ENCODE assay signal across 19 mouse cellular contexts in the genomic region with DNA sequence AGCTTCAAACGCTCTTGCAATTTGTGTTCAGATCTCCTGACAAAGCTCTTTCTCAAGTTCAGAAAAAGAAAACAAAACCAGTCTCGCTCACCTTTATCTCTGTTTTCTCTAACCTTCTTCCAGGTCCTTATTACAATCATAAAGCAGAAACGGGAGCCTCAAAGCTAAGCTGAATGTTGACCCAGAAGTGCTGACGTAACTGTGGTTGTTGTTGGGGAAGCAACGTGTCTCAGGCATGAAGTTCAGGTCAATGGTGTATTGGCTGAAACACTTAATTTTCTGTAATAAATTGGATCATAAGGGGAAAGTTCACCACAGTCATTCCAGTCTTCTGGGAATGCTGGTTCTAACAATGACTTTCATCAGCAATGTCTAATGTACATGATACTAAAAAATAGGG.
DNase-seq lines count a peak whose midpoint lies in the region; ATAC-seq and TF ChIP-seq lines count a peak whose summit lies in the region.
"Had no signal": no experiment of that assay in that cellular context is flagged by ENCODE, and none has a peak within 500 bp of the region (broad histone marks: within the 10 kb centered on the region; RNA-seq: fewer than 3 reads in every experiment).

No protein-coding gene starts in this region.

- no peak overlapping the region for H3K27ac ChIP-seq in forebrain, embryonic 14.5 days (ENCODE audit: low read depth, low read length)
- H3K27ac ChIP-seq in forebrain, embryonic 13.5 days, result no peak overlapping the region
- no peak overlapping the region for H3K27ac ChIP-seq in forebrain, postnatal 0 days (ENCODE audit: low read depth, low read length)
- H3K27ac ChIP-seq in forebrain, embryonic 12.5 days, result no peak overlapping the region
- no peak overlapping the region for H3K27ac ChIP-seq in left cerebral cortex, adult 2 months
- H3K27ac ChIP-seq: heart, embryonic 15.5 days; hindbrain, embryonic 10.5 days; hindbrain, embryonic 14.5 days had no signal

- intact Hi-C loops in left cerebral cortex, adult 2 months (cut with DNase I), result no loop called here

- no peaks in the 10 kb centered on the region for H3K27me3 ChIP-seq in forebrain, embryonic 14.5 days (replicated peaks; ENCODE audit: control insufficient read depth, insufficient read depth, low read length)
- H3K27me3 ChIP-seq in forebrain, embryonic 13.5 days, result no peaks in the 10 kb centered on the region; the same call in 1 of the 2 replicates
- H3K27me3 ChIP-seq in forebrain, postnatal 0 days (ENCODE audit: insufficient read depth, low read length), result no peaks in the 10 kb centered on the region
- H3K27me3 ChIP-seq in forebrain, embryonic 12.5 days, result no peaks in the 10 kb centered on the region
- H3K27me3 ChIP-seq: heart, embryonic 12.5 days; heart, embryonic 15.5 days had no signal

- no peak overlapping the region for H3K9ac ChIP-seq in forebrain, embryonic 14.5 days (ENCODE audit: low read length)
- H3K9ac ChIP-seq in forebrain, embryonic 13.5 days, result no peak overlapping the region
- no peak overlapping the region for H3K9ac ChIP-seq in forebrain, postnatal 0 days
- no peak overlapping the region for H3K9ac ChIP-seq in forebrain, embryonic 12.5 days
- H3K9ac ChIP-seq: heart, embryonic 12.5 days; heart, embryonic 15.5 days; hindbrain, embryonic 14.5 days had no signal

- no peaks in the 10 kb centered on the region for H3K4me1 ChIP-seq in forebrain, embryonic 14.5 days (ENCODE audit: control insufficient read depth, insufficient read depth, low read length)
- H3K4me1 ChIP-seq in forebrain, embryonic 13.5 days, result 0 out of 2 replicates have a peak, but pooled peaks cover 6% of the 10 kb centered on the region
- H3K4me1 ChIP-seq in forebrain, postnatal 0 days (ENCODE audit: insufficient read depth), result 0 out of 2 replicates have a peak, but pooled peaks cover 5% of the 10 kb centered on the region
- no peaks in the 10 kb centered on the region for H3K4me1 ChIP-seq in forebrain, embryonic 12.5 days
- H3K4me1 ChIP-seq: heart, embryonic 15.5 days; hindbrain, embryonic 10.5 days had no signal

- H3K4me2 ChIP-seq in forebrain, embryonic 14.5 days (ENCODE audit: low read length), result 0 out of 2 replicates have a peak overlapping the region, but pooled peaks have one; percentile 9
- no peak overlapping the region; the same call in 1 of the 2 replicates for H3K4me2 ChIP-seq in forebrain, embryonic 13.5 days
- H3K4me2 ChIP-seq in forebrain, postnatal 0 days (ENCODE audit: low read depth), result peak overlapping the region; percentile 27
- no peak overlapping the region for H3K4me2 ChIP-seq in forebrain, embryonic 12.5 days
- H3K4me2 ChIP-seq: heart, embryonic 12.5 days; heart, embryonic 15.5 days had no signal

- no peaks in the 10 kb centered on the region for H3K36me3 ChIP-seq in forebrain, embryonic 14.5 days (ENCODE audit: control insufficient read depth, insufficient read depth, low read length)
- no peaks in the 10 kb centered on the region for H3K36me3 ChIP-seq in forebrain, embryonic 13.5 days (ENCODE audit: poor library complexity, severe bottlenecking)
- no peaks in the 10 kb centered on the region for H3K36me3 ChIP-seq in forebrain, postnatal 0 days (ENCODE audit: insufficient read depth)
- H3K36me3 ChIP-seq in forebrain, embryonic 12.5 days (replicated peaks), result no peaks in the 10 kb centered on the region
- H3K36me3 ChIP-seq: heart, embryonic 12.5 days; heart, embryonic 15.5 days; hindbrain, embryonic 10.5 days had no signal

- H3K4me3 ChIP-seq in forebrain, embryonic 14.5 days (ENCODE audit: low read depth, low read length), result no peak overlapping the region
- H3K4me3 ChIP-seq in forebrain, embryonic 13.5 days, result no peak overlapping the region
- no peak overlapping the region for H3K4me3 ChIP-seq in forebrain, postnatal 0 days (ENCODE audit: low read depth, low read length)
- H3K4me3 ChIP-seq in forebrain, embryonic 12.5 days (replicated peaks), result no peak overlapping the region
- 0 out of 2 replicates have a peak overlapping the region, but pooled peaks have one; percentile 7 for H3K4me3 ChIP-seq in left cerebral cortex, adult 2 months
- H3K4me3 ChIP-seq: heart, embryonic 12.5 days; heart, embryonic 15.5 days; hindbrain, embryonic 10.5 days had no signal

- no peak for ATAC-seq in forebrain, embryonic 14.5 days
- ATAC-seq in forebrain, embryonic 13.5 days, result no peak
- no peak for ATAC-seq in forebrain, postnatal 0 days
- ATAC-seq in forebrain, embryonic 12.5 days (ENCODE audit: low FRiP score), result no peak
- ATAC-seq: intestine, postnatal 0 days; Patski had no signal

- TF ChIP-seq CTCF in forebrain, postnatal 0 days (IDR thresholded peaks at IDR 0.05; ENCODE audit: low read depth), result no peak
- no peak for TF ChIP-seq CTCF in left cerebral cortex, adult 2 months (IDR thresholded peaks at IDR 0.05)

- WGBS in forebrain, embryonic 14.5 days, result 48% methylated on average over 5 of the region's 5 CpGs
- 57% methylated on average over 5 of the region's 5 CpGs for WGBS in forebrain, embryonic 13.5 days
- WGBS in forebrain, postnatal 0 days, result 46% methylated on average over 5 of the region's 5 CpGs
- WGBS in forebrain, embryonic 12.5 days, result 67% methylated on average over 5 of the region's 5 CpGs

- H3K9me3 ChIP-seq in forebrain, embryonic 14.5 days (replicated peaks; ENCODE audit: control insufficient read depth, low read length), result no peaks in the 10 kb centered on the region
- no peaks in the 10 kb centered on the region for H3K9me3 ChIP-seq in forebrain, embryonic 13.5 days (replicated peaks)
- no peaks in the 10 kb centered on the region for H3K9me3 ChIP-seq in forebrain, postnatal 0 days (ENCODE audit: low read length)
- no peaks in the 10 kb centered on the region for H3K9me3 ChIP-seq in forebrain, embryonic 12.5 days
- H3K9me3 ChIP-seq: heart, embryonic 12.5 days; heart, embryonic 15.5 days; hindbrain, embryonic 10.5 days had no signal

- no peak for DNase-seq in forebrain, embryonic 14.5 days (ENCODE audit: low spot score)
- DNase-seq in forebrain, postnatal 0 days, result no peak
- no peak for DNase-seq in left cerebral cortex, adult 2 months (ENCODE audit: extremely low spot score in 1 of 2, low spot score in 2 of 2)
- DNase-seq in left cerebral cortex, adult 18-20 months (ENCODE audit: low spot score in 2 of 2), result no peak
- DNase-seq: adrenal gland, postnatal 10 days; adrenal gland, postnatal 36 days; cerebellum, adult 9-10 months; gastrocnemius, postnatal 25 days; heart, adult 18-20 months; heart, postnatal 10 days; heart, postnatal 36 days had no signal

Comparison
In these comparisons a context has a peak if more than half of its experiments do, and no peak if none do; other contexts are left out.
1. H3K4me2 ChIP-seq: peak in forebrain, embryonic 14.5 days (single experiment) and forebrain, postnatal 0 days (single experiment); none in forebrain, embryonic 13.5 days (single experiment) and forebrain, embryonic 12.5 days (single experiment).